Mouse (Mus musculus) ES-Bruce4 (cell line): ENCODE data around the gene Hyal2.

ENCODE experiments used
- CTCF ChIP-seq: IDR thresholded peaks from one replicate; pipeline ENCODE4 v1.8.1; 2011; ENCODE audit warnings: low read depth, low read length
- EP300 ChIP-seq: IDR thresholded peaks from 2 replicates; pipeline ENCODE4 v1.6.1; 2011; ENCODE audit warnings: low read depth, low read length; ENCODE audit not compliant: insufficient read depth
- POLR2A ChIP-seq: IDR thresholded peaks from one replicate; pipeline ENCODE4 v1.8.1; 2011; ENCODE audit warnings: low read length; ENCODE audit not compliant: insufficient read depth

GRCm38 (mm10) chr9:107570016-107570415, 2.3 kb downstream of the Hyal2 start:
- TF ChIP-seq CTCF (no peak), POLR2A (no peak), EP300 (no peak)
